In genomic region chr14:88469956-88470355, GRCm38 (mm10) we compare ENCODE assay signal across 9 mouse cellular contexts. TPM values are rescaled to one million over a fixed set of nuclear protein-coding genes. Genes with fewer than 3 reads are reported as not detected.
DNase-seq lines count a peak whose midpoint lies in the region; ATAC-seq and TF ChIP-seq lines count a peak whose summit lies in the region.
"Had no signal": no experiment of that assay in that cellular context is flagged by ENCODE, and none has a peak within 500 bp of the region (broad histone marks: within the 10 kb centered on the region; RNA-seq: fewer than 3 reads in every experiment).

No protein-coding gene starts in this region.

- H3K4me2 ChIP-seq in kidney, postnatal 0 days (ENCODE audit: low read length): peak overlapping the region; percentile 64
- H3K4me2 ChIP-seq in embryonic facial prominence, embryonic 14.5 days (ENCODE audit: low read depth, low read length): peak overlapping the region; percentile 83
- peak overlapping the region; percentile 63 for H3K4me2 ChIP-seq in intestine, postnatal 0 days (replicated peaks; ENCODE audit: low read depth)
- peak overlapping the region; percentile 89 for H3K4me2 ChIP-seq in neural tube, embryonic 15.5 days

- no peaks in the 10 kb centered on the region for H3K36me3 ChIP-seq in kidney, postnatal 0 days (ENCODE audit: insufficient read depth, low read length)
- H3K36me3 ChIP-seq in embryonic facial prominence, embryonic 14.5 days (ENCODE audit: control insufficient read depth, insufficient read depth, low read length): no peaks in the 10 kb centered on the region
- H3K36me3 ChIP-seq in intestine, postnatal 0 days (ENCODE audit: control insufficient read depth, insufficient read depth): no peaks in the 10 kb centered on the region
- H3K36me3 ChIP-seq in neural tube, embryonic 15.5 days: no peaks in the 10 kb centered on the region

- DNase-seq in kidney, postnatal 0 days (ENCODE audit: low spot score): peak; percentile 16
- no peak for DNase-seq in kidney, adult 18-20 months
- DNase-seq in embryonic facial prominence, embryonic 14.5 days (ENCODE audit: low spot score): peak; percentile 19
- DNase-seq in gastrocnemius, postnatal 25 days: no peak
- no peak for DNase-seq in testis, postnatal 14 days (ENCODE audit: low spot score)
- DNase-seq in thymus, postnatal 25 days: no peak
- DNase-seq: thymus, postnatal 14 days had no signal

- H3K27me3 ChIP-seq in kidney, postnatal 0 days (ENCODE audit: insufficient read depth, low read length): peaks cover 8% of the 10 kb centered on the region
- H3K27me3 ChIP-seq in embryonic facial prominence, embryonic 14.5 days (replicated peaks; ENCODE audit: control insufficient read depth, insufficient read depth, low read length): no peaks in the 10 kb centered on the region
- H3K27me3 ChIP-seq in intestine, postnatal 0 days (replicated peaks; ENCODE audit: control insufficient read depth, insufficient read depth, low read length): no peaks in the 10 kb centered on the region
- 0 out of 2 replicates have a peak, but pooled peaks cover 6% of the 10 kb centered on the region for H3K27me3 ChIP-seq in neural tube, embryonic 15.5 days (replicated peaks)

- no peaks in the 10 kb centered on the region for H3K9me3 ChIP-seq in kidney, postnatal 0 days (replicated peaks; ENCODE audit: low read length)
- no peaks in the 10 kb centered on the region for H3K9me3 ChIP-seq in embryonic facial prominence, embryonic 14.5 days (ENCODE audit: control insufficient read depth, low read length)
- no peaks in the 10 kb centered on the region for H3K9me3 ChIP-seq in intestine, postnatal 0 days (ENCODE audit: control insufficient read depth)
- H3K9me3 ChIP-seq in neural tube, embryonic 15.5 days (replicated peaks): no peaks in the 10 kb centered on the region

- H3K4me1 ChIP-seq in kidney, postnatal 0 days (replicated peaks; ENCODE audit: insufficient read depth, low read length): 0 out of 2 replicates have a peak, but pooled peaks cover 11% of the 10 kb centered on the region
- H3K4me1 ChIP-seq in embryonic facial prominence, embryonic 14.5 days (ENCODE audit: control insufficient read depth, insufficient read depth, low read length): no peaks in the 10 kb centered on the region; the same call in 1 of the 2 replicates
- H3K4me1 ChIP-seq in intestine, postnatal 0 days (replicated peaks; ENCODE audit: control insufficient read depth, insufficient read depth, low read length): no peaks in the 10 kb centered on the region
- peaks cover 17% of the 10 kb centered on the region for H3K4me1 ChIP-seq in neural tube, embryonic 15.5 days

- H3K9ac ChIP-seq in kidney, postnatal 0 days (ENCODE audit: low read depth, low read length): no peak overlapping the region
- H3K9ac ChIP-seq in embryonic facial prominence, embryonic 14.5 days (ENCODE audit: low read depth, low read length): peak overlapping the region; percentile 53
- no peak overlapping the region for H3K9ac ChIP-seq in intestine, postnatal 0 days (ENCODE audit: low read depth, low read length)
- peak overlapping the region; percentile 40; the same call in 1 of the 2 replicates for H3K9ac ChIP-seq in neural tube, embryonic 15.5 days (replicated peaks)

- no peak for TF ChIP-seq CTCF in kidney, postnatal 0 days (IDR thresholded peaks at IDR 0.05; ENCODE audit: low read depth)
- no peak for TF ChIP-seq CTCF in intestine, postnatal 0 days (IDR thresholded peaks at IDR 0.05; ENCODE audit: low read depth)

- H3K27ac ChIP-seq in kidney, postnatal 0 days: no peak overlapping the region
- H3K27ac ChIP-seq in embryonic facial prominence, embryonic 14.5 days (replicated peaks; ENCODE audit: low read depth, low read length): no peak overlapping the region
- H3K27ac ChIP-seq in intestine, postnatal 0 days (ENCODE audit: low read depth, low read length): no peak overlapping the region
- no peak overlapping the region for H3K27ac ChIP-seq in neural tube, embryonic 15.5 days (replicated peaks)

- 0 out of 2 replicates have a peak overlapping the region, but pooled peaks have one; percentile 18 for H3K4me3 ChIP-seq in kidney, postnatal 0 days (replicated peaks; ENCODE audit: low read depth, low read length)
- peak overlapping the region; percentile 46 for H3K4me3 ChIP-seq in embryonic facial prominence, embryonic 14.5 days (ENCODE audit: low read depth, low read length)
- peak overlapping the region; percentile 31 for H3K4me3 ChIP-seq in intestine, postnatal 0 days (ENCODE audit: low read depth, low read length)
- peak overlapping the region; percentile 51 for H3K4me3 ChIP-seq in neural tube, embryonic 15.5 days (replicated peaks)

- 1% methylated on average over 9 of the region's 9 CpGs for WGBS in kidney, postnatal 0 days
- WGBS in embryonic facial prominence, embryonic 14.5 days: 0% methylated on average over 9 of the region's 9 CpGs
- WGBS in intestine, postnatal 0 days: 5% methylated on average over 9 of the region's 9 CpGs
- WGBS in neural tube, embryonic 15.5 days: under 1% methylated on average over 9 of the region's 9 CpGs

- ATAC-seq in kidney, postnatal 0 days (replicated peaks; ENCODE audit: low FRiP score, low read depth): no peak
- no peak for ATAC-seq in embryonic facial prominence, embryonic 14.5 days (ENCODE audit: low read depth)
- no peak for ATAC-seq in intestine, postnatal 0 days
- 0 out of 2 replicates have a peak, but pooled peaks have one; percentile 6 for ATAC-seq in neural tube, embryonic 15.5 days (ENCODE audit: low FRiP score)

RNA-seq across cellular contexts. Expression of gene Pcdh20, which starts 1.2 kb away (rescaled TPM):
- polyA plus RNA-seq in kidney, postnatal 0 days (2015; fragmentation: Nextera tagmentation; extraction: Ambion mirVana): 0.08 and 0.19 TPM in 2 replicates
- polyA plus RNA-seq in embryonic facial prominence, embryonic 14.5 days (2014; fragmentation: Nextera tagmentation; extraction: Ambion mirVana): 4.2 and 4.3 TPM in 2 replicates
- 0.68 and 0.82 TPM in 2 replicates for polyA plus RNA-seq in intestine, postnatal 0 days (2015; fragmentation: Nextera tagmentation; extraction: Ambion mirVana)
- 4.9 and 5.4 TPM in 2 replicates for polyA plus RNA-seq in neural tube, embryonic 15.5 days (2015; fragmentation: Nextera tagmentation; extraction: Ambion mirVana)
- 1 to 10 TPM in 1 of 2 experiments, under 1 TPM in 1; 0.56 to 1.5 TPM for total RNA-seq in gastrocnemius, postnatal 25 days (2021)

Comparison
In these comparisons a context has a peak if more than half of its experiments do, and no peak if none do; other contexts are left out.
1. DNase-seq: peak in kidney, postnatal 0 days (single experiment) and embryonic facial prominence, embryonic 14.5 days (single experiment); none in kidney, adult 18-20 months (single experiment), gastrocnemius, postnatal 25 days (single experiment), testis, postnatal 14 days (single experiment) and thymus, postnatal 25 days (single experiment).
2. H3K9ac ChIP-seq: peak in embryonic facial prominence, embryonic 14.5 days (single experiment) and neural tube, embryonic 15.5 days (single experiment); none in kidney, postnatal 0 days (single experiment) and intestine, postnatal 0 days (single experiment).
3. Peak in every context shown above with its lines, with median percentiles within 50 percentile points of each other: H3K4me2 ChIP-seq and H3K4me3 ChIP-seq.